Mouse (Mus musculus): Measurements from ENCODE around the gene A130010J15Rik. TPM values are rescaled to one million over a fixed set of nuclear protein-coding genes. Genes with fewer than 3 reads are reported as not detected.

A130010J15Rik gene
- total RNA-seq, 2 experiments from 2014 or later: 4.3 to 4.6 TPM

- no peak for DNase-seq (ENCODE audit: extremely low spot score in 1 of 2, low spot score in 1 of 2)
Measured at GRCm38 (mm10) chr1:193197494-193198205, 29.8 kb downstream of the A130010J15Rik start.

DNA sequence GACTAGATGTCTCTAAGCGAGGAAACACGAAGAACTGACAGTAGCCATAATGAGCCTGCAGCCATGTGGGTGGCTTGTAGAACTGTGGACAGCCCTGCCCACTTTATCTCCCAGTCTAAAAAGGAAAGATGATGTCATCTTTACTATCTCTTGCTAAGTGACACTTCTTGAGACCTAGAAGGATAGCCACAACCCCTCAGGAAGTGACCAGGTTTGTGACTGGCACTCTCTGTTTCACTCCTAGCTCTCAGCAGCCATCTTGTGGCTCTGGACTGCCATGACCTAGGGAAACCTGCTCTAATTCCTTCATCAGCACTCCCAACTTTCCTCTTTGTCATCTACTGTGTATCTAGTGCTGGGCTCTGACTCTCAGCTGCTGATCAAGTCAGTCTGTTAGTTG, 30.5 kb downstream of the A130010J15Rik start:
- DNase-seq (ENCODE audit: extremely low spot score in 1 of 2, low spot score in 1 of 2): no peak

GRCm38 (mm10) chr1:193200640-193201382, 33.0 kb downstream of the A130010J15Rik start:
- DNase-seq (ENCODE audit: extremely low spot score in 1 of 2, low spot score in 1 of 2): no peak

DNA sequence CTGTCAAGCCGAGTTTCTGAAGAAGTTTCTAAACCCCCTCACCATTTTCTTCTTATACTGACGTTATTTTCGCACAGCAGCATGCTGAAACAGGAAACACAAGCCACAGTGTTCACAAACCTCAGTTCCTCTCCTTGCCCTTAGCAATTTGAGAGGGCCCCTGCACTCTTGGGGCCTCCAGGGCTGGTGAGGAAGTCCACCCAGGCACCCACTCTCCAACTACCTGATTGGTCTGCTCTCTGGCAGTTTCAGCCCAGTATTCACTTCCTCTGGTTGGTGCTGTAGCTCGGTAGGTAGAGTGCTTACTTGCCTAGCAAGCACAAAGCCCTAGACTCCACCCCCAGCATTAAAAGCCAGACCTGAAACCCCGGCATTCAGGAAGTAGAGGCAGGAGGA, 33.5 kb downstream of the A130010J15Rik start, which contains the start of gene Traf3ip3:
Gene Traf3ip3, minus strand, starts transcription at position 321 of the 396 bp plus-strand sequence.
- no peak for DNase-seq (ENCODE audit: extremely low spot score in 1 of 2, low spot score in 1 of 2)

GRCm38 (mm10) chr1:193203821-193204220, 36.0 kb downstream of the A130010J15Rik start:
- DNase-seq (ENCODE audit: extremely low spot score in 1 of 2, low spot score in 1 of 2): no peak

DNA sequence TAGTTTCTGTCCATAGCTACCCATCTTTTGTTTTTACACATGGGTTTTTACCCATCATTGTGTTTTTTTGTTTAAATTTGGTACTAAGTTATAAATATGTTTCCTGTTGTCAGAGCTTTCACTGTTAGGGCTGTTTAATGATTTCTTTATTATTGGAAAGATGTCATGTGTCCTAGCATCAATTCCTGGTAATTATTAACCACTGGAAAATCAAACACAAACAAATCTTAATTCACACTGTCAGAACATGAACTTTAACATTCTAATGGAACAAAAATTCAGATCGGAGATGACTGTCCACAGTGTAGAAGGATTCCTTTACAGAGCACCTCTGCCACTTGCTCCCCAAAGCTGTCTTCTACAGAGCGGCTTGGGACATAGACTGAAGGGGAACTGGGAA, 37.6 kb downstream of the A130010J15Rik start:
- no peak for DNase-seq (ENCODE audit: extremely low spot score in 1 of 2, low spot score in 1 of 2)

DNA sequence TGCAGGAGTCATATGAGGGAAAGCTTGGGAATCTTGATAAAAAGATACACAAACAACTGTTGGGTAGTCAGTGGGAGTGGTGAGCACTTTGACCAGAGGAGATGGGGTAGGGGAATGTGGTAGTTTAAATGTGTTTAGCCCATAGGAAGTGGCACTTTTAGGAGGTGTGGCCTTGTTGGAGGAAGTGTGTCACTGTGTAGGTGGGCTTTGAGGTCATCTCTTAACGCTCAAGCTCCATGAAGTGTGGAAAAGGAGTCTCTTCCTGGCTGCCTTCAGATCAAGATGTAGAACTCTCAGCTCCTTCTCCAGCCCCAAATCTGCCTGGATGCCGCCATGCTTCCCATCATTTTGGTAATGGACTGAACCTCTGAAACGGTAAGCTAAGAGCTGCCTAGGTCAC, 39.7 kb downstream of the A130010J15Rik start, which contains the start of gene Lamb3:
Gene Lamb3, plus strand, starts transcription at position 197 of the 400 bp plus-strand sequence.
- DNase-seq (ENCODE audit: extremely low spot score in 1 of 2, low spot score in 1 of 2): no peak

DNA sequence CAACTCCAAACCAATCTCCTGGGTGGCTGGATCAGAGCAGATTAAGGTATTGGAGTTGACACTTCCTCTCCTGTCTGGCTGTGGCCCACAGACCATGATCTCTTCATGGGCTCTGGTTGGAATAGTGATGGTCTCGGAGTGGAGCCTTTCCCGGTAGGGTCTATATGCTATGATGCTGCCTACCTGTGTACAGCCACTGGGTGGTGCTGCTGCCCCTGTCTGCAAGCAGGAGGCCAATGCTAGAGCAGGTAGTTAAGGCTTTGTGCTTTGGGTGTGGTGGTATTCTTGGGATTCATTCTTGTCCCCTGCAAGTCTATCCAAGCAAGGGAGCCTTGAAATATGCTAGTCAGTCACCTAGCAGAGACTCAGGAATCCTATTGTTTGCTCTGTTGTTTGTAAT, 40.3 kb downstream of the A130010J15Rik start:
- peak in 1 of 2 experiments; percentile 60 for DNase-seq (ENCODE audit: extremely low spot score in 1 of 2, low spot score in 1 of 2)

DNA sequence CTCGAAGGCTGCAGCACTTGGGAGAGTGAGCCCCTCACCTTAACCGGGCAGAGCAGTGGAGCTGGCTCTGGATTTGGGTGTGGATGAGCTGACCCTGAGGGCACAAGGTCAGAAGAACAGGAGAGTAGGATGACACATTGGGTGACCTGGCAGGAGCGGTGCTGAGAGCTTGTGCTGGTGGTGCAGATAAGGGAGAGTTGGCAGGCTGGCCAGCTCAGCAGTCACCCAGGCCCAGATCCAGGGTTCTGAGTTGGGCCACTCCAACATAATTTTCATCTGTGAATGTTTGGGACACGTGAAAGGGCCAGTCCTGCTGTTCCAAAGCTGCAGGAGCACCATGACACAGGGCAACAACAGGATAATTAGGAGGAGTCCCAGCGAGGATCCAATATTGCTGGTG, 43.5 kb downstream of the A130010J15Rik start:
- no peak for DNase-seq (ENCODE audit: extremely low spot score in 1 of 2, low spot score in 1 of 2)

- DNase-seq (ENCODE audit: extremely low spot score in 1 of 2, low spot score in 1 of 2): no peak
Measured at GRCm38 (mm10) chr1:193214053-193214452, 46.2 kb downstream of the A130010J15Rik start.

DNA sequence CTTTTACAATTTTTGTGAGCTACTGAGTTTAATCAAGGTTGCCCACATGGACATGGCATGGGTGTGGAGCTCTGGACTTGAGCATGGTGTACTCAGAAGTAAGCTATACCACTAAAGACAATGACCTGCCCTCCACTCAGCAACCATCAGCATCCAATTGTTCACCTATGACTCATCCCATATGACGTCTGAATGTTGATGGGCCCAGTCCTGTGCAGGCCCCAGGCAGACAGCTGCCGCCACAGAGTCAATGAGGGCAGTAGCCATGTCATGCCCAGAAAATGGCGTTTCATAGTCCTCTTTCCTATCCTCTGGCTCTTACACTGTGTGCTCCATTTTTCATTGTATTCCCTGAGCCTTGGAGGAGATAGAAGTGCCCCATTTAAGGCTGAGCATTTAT, 48.2 kb downstream of the A130010J15Rik start:
- no peak for DNase-seq (ENCODE audit: extremely low spot score in 1 of 2, low spot score in 1 of 2)

DNA sequence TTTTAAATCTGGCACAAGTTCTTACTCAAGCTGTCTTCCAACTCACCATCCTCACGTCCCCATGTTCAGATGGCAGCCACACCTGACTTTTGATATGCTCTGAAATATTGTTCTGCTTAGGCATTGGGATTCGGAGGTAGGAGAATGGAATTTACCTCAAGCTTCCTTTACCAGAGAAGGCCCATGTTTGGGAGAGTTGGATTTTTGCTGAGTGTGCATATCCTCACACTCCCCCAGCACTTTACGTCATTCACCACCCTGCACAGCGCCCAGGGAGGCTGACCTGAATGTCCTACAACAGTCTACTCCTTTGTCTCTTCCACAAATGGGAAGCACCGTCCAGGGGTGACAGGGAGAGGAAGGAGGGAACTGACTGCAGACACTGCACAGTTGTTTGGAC, 52.6 kb downstream of the A130010J15Rik start:
- no peak for DNase-seq (ENCODE audit: extremely low spot score in 1 of 2, low spot score in 1 of 2)

GRCm38 (mm10) chr1:193225531-193225930, 57.7 kb downstream of the A130010J15Rik start:
- DNase-seq (ENCODE audit: extremely low spot score in 1 of 2, low spot score in 1 of 2): no peak

GRCm38 (mm10) chr1:193226114-193226513, 58.3 kb downstream of the A130010J15Rik start:
- DNase-seq (ENCODE audit: extremely low spot score in 1 of 2, low spot score in 1 of 2): no peak

- no peak for DNase-seq (ENCODE audit: extremely low spot score in 1 of 2, low spot score in 1 of 2)
Measured at GRCm38 (mm10) chr1:193226724-193227522, 59.1 kb downstream of the A130010J15Rik start.

Other genes starting within 250 kb of the A130010J15Rik start
- 10 to 100 TPM; 21.6 to 26.1 TPM for gene Syt14, start 132.3 kb upstream of the A130010J15Rik start, total RNA-seq (2021)
- gene Diexf, start 37.8 kb upstream of the A130010J15Rik start, total RNA-seq (2021): 10 to 100 TPM; 22.4 to 26.1 TPM
- gene Irf6, start 14.9 kb upstream of the A130010J15Rik start, total RNA-seq (2021): 1 to 10 TPM in 1 of 2 experiments, under 1 TPM in 1; 0.49 to 1.1 TPM
- 1 to 10 TPM in 1 of 2 experiments, under 1 TPM in 1; 0.89 to 1.9 TPM for gene Traf3ip3, start 33.7 kb downstream of the A130010J15Rik start, total RNA-seq (2021)
- under 1 TPM; 0.76 to 0.80 TPM for gene Lamb3, start 39.7 kb downstream of the A130010J15Rik start, total RNA-seq (2021)
- 10 to 100 TPM; 47.4 to 53.4 TPM for gene Hsd11b1, start 96.0 kb downstream of the A130010J15Rik start, total RNA-seq (2021)
- gene G0s2, start 105.2 kb downstream of the A130010J15Rik start, total RNA-seq (2021): 10 to 100 TPM in 1 of 2 experiments, 1 to 10 TPM in 1; 9.3 to 11.2 TPM
- 10 to 100 TPM; 26.5 to 27.5 TPM for gene Camk1g, start 202.3 kb downstream of the A130010J15Rik start, total RNA-seq (2021)

All from layer of hippocampus, postnatal 25 days (tissue).